Mouse (Mus musculus): ENCODE results near the gene Ltb4r2.

- TF ChIP-seq CTCF (IDR thresholded peaks at IDR 0.05; ENCODE audit: borderline replicate concordance, extremely low read depth, insufficient read depth, insufficient read length) (no peak), POLR2A (IDR thresholded peaks at IDR 0.05; ENCODE audit: borderline replicate concordance, extremely low read depth, insufficient read depth, insufficient read length, poor library complexity, severe bottlenecking) (no peak)
Observed at GRCm38 (mm10) chr14:55716884-55717283, 44.3 kb upstream of the Ltb4r2 start.
